In genomic region chr11:85696491-85697398, GRCm38 (mm10) we compare ENCODE assay signal across 11 mouse cellular contexts.
DNase-seq lines count a peak whose midpoint lies in the region; ATAC-seq and TF ChIP-seq lines count a peak whose summit lies in the region.
"Had no signal": no experiment of that assay in that cellular context is flagged by ENCODE, and none has a peak within 500 bp of the region (broad histone marks: within the 10 kb centered on the region; RNA-seq: fewer than 3 reads in every experiment).

No protein-coding gene starts in this region.

- H3K4me2 ChIP-seq in forebrain, embryonic 16.5 days (ENCODE audit: low read length) = no peak overlapping the region
- no peak overlapping the region for H3K4me2 ChIP-seq in forebrain, embryonic 11.5 days (ENCODE audit: low read depth, low read length, severe bottlenecking)
- H3K4me2 ChIP-seq in lung, embryonic 15.5 days = no peak overlapping the region
- H3K4me2 ChIP-seq in limb, embryonic 11.5 days (ENCODE audit: low read depth, severe bottlenecking) = no peak overlapping the region
- no peak overlapping the region for H3K4me2 ChIP-seq in stomach, postnatal 0 days (replicated peaks; ENCODE audit: low read depth)
- no peak overlapping the region for H3K4me2 ChIP-seq in midbrain, embryonic 13.5 days (replicated peaks)
- H3K4me2 ChIP-seq: embryonic facial prominence, embryonic 15.5 days had no signal

- no peak for DNase-seq in forebrain, embryonic 11.5 days (ENCODE audit: low spot score)
- DNase-seq in lung, adult 18-20 months = no peak
- DNase-seq in limb, embryonic 11.5 days (ENCODE audit: low spot score) = peak; percentile 53
- DNase-seq in stomach, postnatal 0 days (ENCODE audit: low spot score) = no peak
- DNase-seq in c-Kit-positive CD71-positive TER-119-positive erythroid progenitor cells, embryonic 14.5 days (ENCODE audit: low spot score) = no peak
- DNase-seq: heart, adult 2 months; layer of hippocampus, postnatal 36 days had no signal

- ATAC-seq in forebrain, embryonic 16.5 days = 0 out of 2 replicates have a peak, but pooled peaks have one; percentile 28
- ATAC-seq in forebrain, embryonic 11.5 days (replicated peaks; ENCODE audit: low FRiP score) = no peak
- peak; percentile 57; the same call in 1 of the 2 replicates for ATAC-seq in lung, embryonic 15.5 days (ENCODE audit: borderline replicate concordance, extremely low read depth, low FRiP score, low TSS enrichment)
- ATAC-seq in limb, embryonic 11.5 days (ENCODE audit: insufficient number of reproducible peaks, low FRiP score, low TSS enrichment, low read depth) = peak; percentile 51
- no peak for ATAC-seq in stomach, postnatal 0 days (ENCODE audit: low FRiP score, low TSS enrichment)
- ATAC-seq in midbrain, embryonic 13.5 days = no peak

- no peaks in the 10 kb centered on the region for H3K36me3 ChIP-seq in forebrain, embryonic 16.5 days (ENCODE audit: control insufficient read depth, insufficient read depth)
- H3K36me3 ChIP-seq in forebrain, embryonic 11.5 days (ENCODE audit: control insufficient read depth, insufficient read depth, low read length) = no peaks in the 10 kb centered on the region
- no peaks in the 10 kb centered on the region for H3K36me3 ChIP-seq in lung, embryonic 15.5 days
- H3K36me3 ChIP-seq in limb, embryonic 11.5 days (ENCODE audit: control insufficient read depth, insufficient read depth, low read length) = no peaks in the 10 kb centered on the region
- no peaks in the 10 kb centered on the region for H3K36me3 ChIP-seq in stomach, postnatal 0 days (ENCODE audit: control insufficient read depth, insufficient read depth, low read length)
- H3K36me3 ChIP-seq in midbrain, embryonic 13.5 days = no peaks in the 10 kb centered on the region
- H3K36me3 ChIP-seq: embryonic facial prominence, embryonic 15.5 days had no signal

- H3K27me3 ChIP-seq in forebrain, embryonic 16.5 days (replicated peaks; ENCODE audit: control insufficient read depth, insufficient read depth, low read length) = no peaks in the 10 kb centered on the region; the same call in 1 of the 2 replicates
- H3K27me3 ChIP-seq in forebrain, embryonic 11.5 days (ENCODE audit: control insufficient read depth, insufficient read depth, low read length) = no peaks in the 10 kb centered on the region
- H3K27me3 ChIP-seq in lung, embryonic 15.5 days = no peaks in the 10 kb centered on the region
- no peaks in the 10 kb centered on the region for H3K27me3 ChIP-seq in limb, embryonic 11.5 days (ENCODE audit: control insufficient read depth, insufficient read depth, low read length)
- H3K27me3 ChIP-seq in stomach, postnatal 0 days (ENCODE audit: control insufficient read depth, insufficient read depth, low read length) = no peaks in the 10 kb centered on the region
- 0 out of 2 replicates have a peak, but pooled peaks cover 2% of the 10 kb centered on the region for H3K27me3 ChIP-seq in midbrain, embryonic 13.5 days
- H3K27me3 ChIP-seq: embryonic facial prominence, embryonic 15.5 days had no signal

- TF ChIP-seq CTCF in stomach, postnatal 0 days (IDR thresholded peaks at IDR 0.05; ENCODE audit: low read depth) = no peak

- H3K4me1 ChIP-seq in forebrain, embryonic 16.5 days (replicated peaks; ENCODE audit: control insufficient read depth, insufficient read depth, low read length) = no peaks in the 10 kb centered on the region
- H3K4me1 ChIP-seq in forebrain, embryonic 11.5 days (replicated peaks; ENCODE audit: control insufficient read depth, insufficient read depth, low read length) = peaks cover 2% of the 10 kb centered on the region; the same call in 1 of the 2 replicates
- peaks cover 59% of the 10 kb centered on the region for H3K4me1 ChIP-seq in lung, embryonic 15.5 days
- H3K4me1 ChIP-seq in limb, embryonic 11.5 days (ENCODE audit: control insufficient read depth, insufficient read depth, low read length) = peaks cover 29% of the 10 kb centered on the region
- H3K4me1 ChIP-seq in stomach, postnatal 0 days (replicated peaks; ENCODE audit: control insufficient read depth, insufficient read depth) = peaks cover 5% of the 10 kb centered on the region; the same call in 1 of the 2 replicates
- peaks cover 5% of the 10 kb centered on the region; the same call in 1 of the 2 replicates for H3K4me1 ChIP-seq in midbrain, embryonic 13.5 days (replicated peaks)

- no peak overlapping the region for H3K27ac ChIP-seq in forebrain, embryonic 16.5 days (ENCODE audit: low read length)
- no peak overlapping the region for H3K27ac ChIP-seq in forebrain, embryonic 11.5 days (ENCODE audit: low read depth, low read length)
- H3K27ac ChIP-seq in lung, embryonic 15.5 days = peak overlapping the region; percentile 85
- no peak overlapping the region for H3K27ac ChIP-seq in limb, embryonic 11.5 days (replicated peaks; ENCODE audit: low read depth, low read length)
- H3K27ac ChIP-seq in stomach, postnatal 0 days (replicated peaks) = peak overlapping the region; percentile 73; the same call in 1 of the 2 replicates
- no peak overlapping the region for H3K27ac ChIP-seq in midbrain, embryonic 13.5 days
- H3K27ac ChIP-seq: embryonic facial prominence, embryonic 15.5 days; heart, adult 2 months had no signal

- 38% methylated on average over 14 of the region's 14 CpGs for WGBS in forebrain, embryonic 16.5 days
- 53% methylated on average over 14 of the region's 14 CpGs for WGBS in forebrain, embryonic 11.5 days
- 27% methylated on average over 14 of the region's 14 CpGs for WGBS in lung, embryonic 15.5 days
- 40% methylated on average over 14 of the region's 14 CpGs for WGBS in limb, embryonic 11.5 days
- 35% methylated on average over 14 of the region's 14 CpGs for WGBS in stomach, postnatal 0 days
- WGBS in midbrain, embryonic 13.5 days = 61% methylated on average over 14 of the region's 14 CpGs

- TF ChIP-seq EP300 in stomach, postnatal 0 days (optimal IDR thresholded peaks at IDR 0.05) = no peak

- no peak overlapping the region for H3K9ac ChIP-seq in forebrain, embryonic 16.5 days (replicated peaks; ENCODE audit: low read depth, low read length)
- H3K9ac ChIP-seq in forebrain, embryonic 11.5 days (ENCODE audit: low read length) = no peak overlapping the region
- H3K9ac ChIP-seq in lung, embryonic 15.5 days = no peak overlapping the region
- no peak overlapping the region for H3K9ac ChIP-seq in limb, embryonic 11.5 days (ENCODE audit: low read length)
- H3K9ac ChIP-seq in stomach, postnatal 0 days (ENCODE audit: low read length) = no peak overlapping the region
- H3K9ac ChIP-seq in midbrain, embryonic 13.5 days (replicated peaks) = no peak overlapping the region
- H3K9ac ChIP-seq: embryonic facial prominence, embryonic 15.5 days had no signal

- H3K4me3 ChIP-seq in forebrain, embryonic 16.5 days (replicated peaks; ENCODE audit: low read length) = no peak overlapping the region
- H3K4me3 ChIP-seq in forebrain, embryonic 11.5 days (ENCODE audit: low read depth, low read length) = no peak overlapping the region
- H3K4me3 ChIP-seq in lung, embryonic 15.5 days = no peak overlapping the region
- no peak overlapping the region for H3K4me3 ChIP-seq in limb, embryonic 11.5 days (ENCODE audit: low read depth, low read length)
- H3K4me3 ChIP-seq in stomach, postnatal 0 days (ENCODE audit: low read depth, low read length) = no peak overlapping the region
- H3K4me3 ChIP-seq in midbrain, embryonic 13.5 days (replicated peaks) = no peak overlapping the region
- H3K4me3 ChIP-seq: embryonic facial prominence, embryonic 15.5 days; heart, adult 2 months had no signal

- no peaks in the 10 kb centered on the region for H3K9me3 ChIP-seq in forebrain, embryonic 16.5 days (ENCODE audit: control insufficient read depth, low read length)
- H3K9me3 ChIP-seq in forebrain, embryonic 11.5 days (ENCODE audit: control insufficient read depth, low read length) = no peaks in the 10 kb centered on the region
- H3K9me3 ChIP-seq in lung, embryonic 15.5 days = no peaks in the 10 kb centered on the region
- no peaks in the 10 kb centered on the region for H3K9me3 ChIP-seq in limb, embryonic 11.5 days (ENCODE audit: control insufficient read depth, low read length)
- H3K9me3 ChIP-seq in stomach, postnatal 0 days (ENCODE audit: control insufficient read depth, low read length) = no peaks in the 10 kb centered on the region
- H3K9me3 ChIP-seq in midbrain, embryonic 13.5 days = no peaks in the 10 kb centered on the region
- H3K9me3 ChIP-seq: embryonic facial prominence, embryonic 15.5 days had no signal

Comparison
In these comparisons a context has a peak if more than half of its experiments do, and no peak if none do; other contexts are left out.
1. ATAC-seq: peak in forebrain, embryonic 16.5 days (single experiment), lung, embryonic 15.5 days (single experiment) and limb, embryonic 11.5 days (single experiment); none in forebrain, embryonic 11.5 days (single experiment), stomach, postnatal 0 days (single experiment) and midbrain, embryonic 13.5 days (single experiment).
2. H3K27ac ChIP-seq: peak in lung, embryonic 15.5 days (single experiment) and stomach, postnatal 0 days (single experiment); none in forebrain, embryonic 16.5 days (single experiment), forebrain, embryonic 11.5 days (single experiment), limb, embryonic 11.5 days (single experiment) and midbrain, embryonic 13.5 days (single experiment).